Comparison of ENCODE assay signal across 13 mouse cellular contexts in genomic region chr1:187821368-187821811, GRCm38 (mm10).
DNase-seq lines count a peak whose midpoint lies in the region; ATAC-seq and TF ChIP-seq lines count a peak whose summit lies in the region.
"Had no signal": no experiment of that assay in that cellular context is flagged by ENCODE, and none has a peak within 500 bp of the region (broad histone marks: within the 10 kb centered on the region; RNA-seq: fewer than 3 reads in every experiment).

No protein-coding gene starts in this region.

- no peak overlapping the region for H3K4me3 ChIP-seq in hindbrain, embryonic 13.5 days
- no peak overlapping the region for H3K4me3 ChIP-seq in hindbrain, embryonic 10.5 days
- no peak overlapping the region for H3K4me3 ChIP-seq in embryonic facial prominence, embryonic 13.5 days
- no peak overlapping the region for H3K4me3 ChIP-seq in kidney, embryonic 15.5 days (replicated peaks)
- H3K4me3 ChIP-seq in myocyte: no peak overlapping the region

- peaks cover 11% of the 10 kb centered on the region for H3K4me1 ChIP-seq in hindbrain, embryonic 13.5 days (replicated peaks)
- peaks cover 6% of the 10 kb centered on the region; the same call in 1 of the 2 replicates for H3K4me1 ChIP-seq in hindbrain, embryonic 10.5 days (replicated peaks)
- peaks cover 9% of the 10 kb centered on the region for H3K4me1 ChIP-seq in embryonic facial prominence, embryonic 13.5 days
- H3K4me1 ChIP-seq in kidney, embryonic 15.5 days: peaks cover 35% of the 10 kb centered on the region

- H3K36me3 ChIP-seq in hindbrain, embryonic 13.5 days: no peaks in the 10 kb centered on the region
- H3K36me3 ChIP-seq in hindbrain, embryonic 10.5 days: no peaks in the 10 kb centered on the region
- no peaks in the 10 kb centered on the region for H3K36me3 ChIP-seq in embryonic facial prominence, embryonic 13.5 days
- H3K36me3 ChIP-seq in kidney, embryonic 15.5 days: no peaks in the 10 kb centered on the region
- no peaks in the 10 kb centered on the region for H3K36me3 ChIP-seq in myocyte (ENCODE audit: control insufficient read depth, insufficient read depth)

- no peaks in the 10 kb centered on the region for H3K79me2 ChIP-seq in myocyte (ENCODE audit: control insufficient read depth, insufficient read depth)

- DNase-seq in hindbrain, embryonic 10.5 days (ENCODE audit: low spot score): no peak
- no peak for DNase-seq in spleen, postnatal 36 days (ENCODE audit: low spot score in 2 of 2)
- DNase-seq in right cerebral cortex, postnatal 10 days (ENCODE audit: low spot score in 2 of 2): no peak
- no peak for DNase-seq in gastrocnemius, adult 8-10 months (ENCODE audit: low spot score in 2 of 2)
- DNase-seq: adrenal gland, postnatal 14 days; B cell, adult 2 months; heart, postnatal 4 days; liver, postnatal 0 days had no signal

- H3K9me3 ChIP-seq in hindbrain, embryonic 13.5 days: no peaks in the 10 kb centered on the region
- no peaks in the 10 kb centered on the region for H3K9me3 ChIP-seq in hindbrain, embryonic 10.5 days
- no peaks in the 10 kb centered on the region for H3K9me3 ChIP-seq in embryonic facial prominence, embryonic 13.5 days
- no peaks in the 10 kb centered on the region for H3K9me3 ChIP-seq in kidney, embryonic 15.5 days (replicated peaks)

- no peak overlapping the region for H3ac ChIP-seq in myocyte (ENCODE audit: control insufficient read depth, insufficient read length)

- H3K27ac ChIP-seq in hindbrain, embryonic 13.5 days: peak overlapping the region; percentile 50
- no peak overlapping the region for H3K27ac ChIP-seq in hindbrain, embryonic 10.5 days
- H3K27ac ChIP-seq in embryonic facial prominence, embryonic 13.5 days: 0 out of 2 replicates have a peak overlapping the region, but pooled peaks have one; percentile 1
- peak overlapping the region; percentile 86 for H3K27ac ChIP-seq in kidney, embryonic 15.5 days
- H3K27ac ChIP-seq: macrophage had no signal

- no peak for TF ChIP-seq POLR2A in myocyte (IDR thresholded peaks at IDR 0.05; ENCODE audit: insufficient read length, low read depth)

- peak; percentile 63; the same call in 1 of the 2 replicates for ATAC-seq in hindbrain, embryonic 13.5 days (ENCODE audit: low FRiP score)
- ATAC-seq in embryonic facial prominence, embryonic 13.5 days (ENCODE audit: insufficient number of reproducible peaks, insufficient read depth, low FRiP score, low TSS enrichment, low read depth): no peak
- ATAC-seq in kidney, embryonic 15.5 days (replicated peaks; ENCODE audit: low FRiP score): peak; percentile 86
- ATAC-seq: liver, postnatal 0 days had no signal

- no peak overlapping the region for H3K9ac ChIP-seq in hindbrain, embryonic 13.5 days
- H3K9ac ChIP-seq in embryonic facial prominence, embryonic 13.5 days: no peak overlapping the region
- no peak overlapping the region for H3K9ac ChIP-seq in kidney, embryonic 15.5 days
- H3K9ac ChIP-seq: liver, postnatal 0 days had no signal

- 51% methylated on average over 13 of the region's 13 CpGs for WGBS in hindbrain, embryonic 13.5 days
- 78% methylated on average over 13 of the region's 13 CpGs for WGBS in hindbrain, embryonic 10.5 days
- 74% methylated on average over 13 of the region's 13 CpGs for WGBS in embryonic facial prominence, embryonic 13.5 days
- WGBS in kidney, embryonic 15.5 days: 33% methylated on average over 13 of the region's 13 CpGs

- no peaks in the 10 kb centered on the region for H3K27me3 ChIP-seq in hindbrain, embryonic 13.5 days
- H3K27me3 ChIP-seq in hindbrain, embryonic 10.5 days (ENCODE audit: insufficient read depth, poor library complexity, severe bottlenecking): no peaks in the 10 kb centered on the region
- H3K27me3 ChIP-seq in embryonic facial prominence, embryonic 13.5 days: no peaks in the 10 kb centered on the region
- H3K27me3 ChIP-seq in kidney, embryonic 15.5 days: no peaks in the 10 kb centered on the region
- H3K27me3 ChIP-seq in myocyte (ENCODE audit: control insufficient read depth, insufficient read depth, insufficient read length): no peaks in the 10 kb centered on the region

- no peak overlapping the region for H3K4me2 ChIP-seq in hindbrain, embryonic 13.5 days
- H3K4me2 ChIP-seq in embryonic facial prominence, embryonic 13.5 days: no peak overlapping the region
- H3K4me2 ChIP-seq in kidney, embryonic 15.5 days: no peak overlapping the region
- H3K4me2 ChIP-seq in myocyte (ENCODE audit: low read depth): no peak overlapping the region

TF ChIP-seq in myocyte, 11 proteins besides CTCF, POLR2A, EP300 and RAD21:
- TF ChIP-seq E2F4 (IDR thresholded peaks at IDR 0.05; ENCODE audit: insufficient read depth) (no peak), MYOG (IDR thresholded peaks at IDR 0.05; ENCODE audit: control insufficient read depth in 1 of 3, insufficient read depth in 1 of 3, insufficient read length in 2 of 3, low read depth in 2 of 3) (peak in 1 of 3 experiments; percentile 59), MYOD1 (IDR thresholded peaks at IDR 0.05; ENCODE audit: control insufficient read depth in 1 of 3, insufficient read length in 2 of 3, low read depth in 2 of 3) (peak in 2 of 3 experiments; percentile 3 to 58)
